Mouse (Mus musculus) left cerebral cortex, postnatal 36 days (tissue): ENCODE data around the gene Sf3b2. TPM values are rescaled to one million over a fixed set of nuclear protein-coding genes. Genes with fewer than 3 reads are reported as not detected.

ENCODE experiments used
- DNase-seq, 2 experiments: peaks; one replicate each; pipeline ENCODE4 v3.0.0; 2021 to 2022; ENCODE audit warnings: low spot score in 2 of 2, mixed read lengths in 1 of 2
- intact Hi-C: fragments of 180-260 bp; cut with DNase I; formaldehyde crosslinking; loops from one replicate; pipeline ENCODE4 v1.15.1; 2025
- total RNA-seq, 2 experiments: library from RNA; stranded (reverse); gene quantifications; 2 replicates each; pipeline ENCODE4 v1.2.3; 2021

The Sf3b2 gene
- 100 to 1,000 TPM; 201 to 202 TPM for total RNA-seq

DNA sequence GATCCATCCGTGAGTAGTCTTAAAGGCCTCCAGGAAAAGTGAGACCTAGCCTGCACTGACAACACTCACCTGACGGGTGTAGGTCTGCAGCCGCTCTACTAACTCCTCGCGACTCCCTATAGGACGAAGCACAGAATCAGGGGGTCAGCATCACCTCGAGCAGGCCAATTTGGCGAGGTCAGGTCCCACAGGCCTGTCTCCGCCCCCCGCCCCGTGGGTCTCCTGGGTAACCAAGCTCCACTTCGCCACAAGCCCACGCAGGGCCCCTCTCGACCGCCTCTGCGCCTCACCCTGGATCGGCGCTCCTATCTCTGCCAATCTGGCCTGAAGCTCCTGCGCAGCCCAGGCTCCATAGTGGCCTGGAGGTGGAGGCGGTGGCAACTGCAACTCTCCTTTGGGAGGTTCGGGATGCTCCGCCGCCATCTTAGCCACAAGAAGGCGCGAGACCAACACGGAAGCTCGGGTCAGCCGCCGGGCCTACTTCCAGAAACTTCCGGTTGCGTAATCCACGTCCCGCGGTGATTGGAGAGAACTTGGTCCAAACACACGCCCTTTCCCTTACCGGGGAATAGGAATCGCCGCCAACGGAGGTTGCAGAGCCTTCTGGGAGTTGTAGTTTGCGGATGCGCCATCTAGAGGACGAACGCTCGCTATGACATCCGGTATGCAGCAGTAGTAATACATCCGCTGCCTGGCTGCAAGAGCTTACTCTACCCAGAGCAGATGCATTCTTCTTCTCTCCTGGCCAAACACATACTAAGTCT lies at the start of gene Sf3b2:
Gene Sf3b2 (minus strand): TSS at position 484 of the 764 bp plus-strand sequence.
- peak; percentile 99 for DNase-seq
- intact Hi-C loops = loop anchor here (5.0 kb wide), 1 partner anchor 72 kb away; the partner anchor contains the start of genes Banf1 and Eif1ad

DNA sequence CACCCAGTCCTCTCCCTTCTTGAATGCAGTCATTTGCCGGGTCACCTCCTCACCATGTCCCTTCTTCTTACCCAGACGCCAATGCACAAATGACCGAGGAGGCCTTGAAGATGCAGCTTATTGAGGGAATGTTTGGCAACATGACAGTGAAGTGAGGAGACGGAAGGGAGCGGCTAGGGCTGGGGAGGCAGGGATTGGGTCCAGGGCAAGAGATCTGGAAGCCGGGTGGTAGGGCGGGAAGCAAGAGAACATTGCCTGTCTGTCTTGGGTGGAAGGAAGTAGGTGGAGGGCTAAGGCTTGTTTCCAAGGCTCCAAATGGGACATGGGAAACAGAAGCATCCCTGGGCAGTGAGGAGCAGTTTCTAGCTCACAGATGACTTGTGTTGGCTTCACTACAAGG lies 46.1 kb upstream of the Sf3b2 start:
- intact Hi-C loops = no loop called here

DNA sequence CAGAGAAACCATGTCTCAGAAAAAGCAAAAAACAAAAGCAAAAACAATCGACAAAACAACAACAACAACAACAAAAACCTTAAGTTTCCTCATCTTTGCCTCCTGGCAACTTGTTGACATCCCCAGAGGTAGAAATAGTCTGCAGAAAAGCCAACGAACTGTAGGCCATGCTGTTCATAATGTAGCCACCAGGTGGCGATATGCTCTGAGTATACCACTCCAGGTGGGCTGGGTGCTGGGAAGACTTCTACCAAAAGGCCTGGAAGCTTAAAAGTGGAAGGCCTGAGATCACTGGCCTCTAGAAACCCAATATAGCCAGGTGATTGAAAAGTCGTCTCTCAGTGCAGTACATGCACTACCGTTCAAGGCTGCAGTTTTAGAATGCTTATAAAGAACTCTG lies 42.7 kb upstream of the Sf3b2 start:
- DNase-seq = peak; percentile 54 to 74
- intact Hi-C loops = no loop called here

More for the DNA sequence above, 46.1 kb upstream of the Sf3b2 start:
- DNase-seq = no peak

DNA sequence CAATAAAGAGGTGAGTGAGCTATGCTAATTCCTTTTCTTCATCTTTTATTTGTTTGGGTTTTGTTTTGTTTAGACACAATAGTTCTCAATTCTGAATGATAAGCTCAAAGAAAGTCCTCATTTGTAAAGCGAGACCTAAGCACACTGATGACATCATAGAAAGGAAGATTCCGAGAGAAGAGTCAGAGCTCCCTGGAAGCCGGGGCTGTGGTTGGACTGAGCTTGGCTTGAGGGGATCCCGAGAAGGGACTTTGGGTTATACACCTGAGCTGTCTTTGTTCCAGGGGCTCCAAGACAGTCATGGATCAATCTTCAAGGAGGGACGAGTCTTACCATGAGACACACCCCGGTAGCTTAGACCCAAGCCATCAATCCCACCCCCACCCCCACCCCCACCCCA lies 40.2 kb upstream of the Sf3b2 start, which contains the start of gene Catsper1:
Gene Catsper1 (plus strand): TSS at position 301 of the 400 bp plus-strand sequence.
- intact Hi-C loops = no loop called here
- no peak for DNase-seq

DNA sequence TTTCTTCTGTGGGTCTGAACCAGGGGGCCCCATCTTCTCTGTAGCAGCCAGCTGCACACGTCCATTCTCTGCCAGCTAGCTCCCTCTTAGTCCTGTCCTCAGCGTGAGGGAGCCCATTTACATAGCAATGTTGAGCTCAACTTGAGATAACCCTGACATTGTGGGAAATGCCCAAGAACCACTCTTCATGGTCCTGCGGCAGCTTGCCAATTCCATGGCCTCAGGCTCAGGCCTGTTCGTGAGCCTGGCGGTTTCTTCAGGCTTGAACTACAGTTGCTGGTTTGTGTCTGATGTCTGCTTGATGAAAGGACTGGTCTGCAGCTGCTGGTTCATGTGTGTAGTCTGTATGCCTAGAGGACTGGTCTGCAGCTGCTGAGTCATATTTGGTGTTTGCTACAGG lies 39.5 kb upstream of the Sf3b2 start:
- DNase-seq = no peak
- intact Hi-C loops = no loop called here

DNA sequence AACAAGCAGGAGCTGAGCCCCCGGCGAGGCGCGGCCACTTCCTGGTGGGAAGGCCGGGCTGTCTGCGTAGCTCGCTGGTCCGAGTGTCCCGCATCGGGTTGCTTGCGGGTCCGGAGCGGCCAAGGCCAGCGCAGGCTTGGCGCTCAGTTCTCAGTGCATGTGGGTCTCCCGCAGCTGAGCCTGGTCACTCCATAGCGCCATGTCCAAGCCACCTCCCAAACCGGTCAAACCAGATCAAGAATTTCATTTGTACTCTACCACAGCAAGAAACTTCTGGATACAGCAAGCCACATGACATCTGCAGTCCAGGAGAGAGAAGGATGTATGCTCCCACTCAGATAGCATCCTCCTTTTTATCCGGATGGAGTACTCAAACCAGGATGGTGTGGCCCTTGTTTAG lies 32.7 kb upstream of the Sf3b2 start:
- intact Hi-C loops = no loop called here
- DNase-seq = no peak

DNA sequence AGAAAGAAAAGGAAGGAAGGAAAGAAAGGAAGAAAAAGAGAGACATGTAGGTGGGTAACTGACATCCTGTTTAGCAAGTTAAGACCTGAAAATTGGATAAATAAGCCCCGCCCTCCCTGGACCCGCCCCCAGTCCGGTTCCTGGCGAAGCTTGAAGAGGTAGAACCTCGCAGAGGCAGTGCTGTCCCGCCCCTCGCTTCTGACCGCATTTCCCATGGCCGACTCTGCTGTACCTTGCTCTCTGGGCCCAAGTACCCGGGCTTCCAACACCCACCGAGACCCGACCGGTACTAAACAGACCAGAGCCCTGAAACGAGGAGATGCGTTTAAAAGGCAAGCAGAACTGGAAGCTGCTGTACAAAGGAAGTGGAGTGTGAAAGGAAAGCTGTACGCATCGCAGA lies 28.5 kb upstream of the Sf3b2 start:
- DNase-seq = no peak

DNA sequence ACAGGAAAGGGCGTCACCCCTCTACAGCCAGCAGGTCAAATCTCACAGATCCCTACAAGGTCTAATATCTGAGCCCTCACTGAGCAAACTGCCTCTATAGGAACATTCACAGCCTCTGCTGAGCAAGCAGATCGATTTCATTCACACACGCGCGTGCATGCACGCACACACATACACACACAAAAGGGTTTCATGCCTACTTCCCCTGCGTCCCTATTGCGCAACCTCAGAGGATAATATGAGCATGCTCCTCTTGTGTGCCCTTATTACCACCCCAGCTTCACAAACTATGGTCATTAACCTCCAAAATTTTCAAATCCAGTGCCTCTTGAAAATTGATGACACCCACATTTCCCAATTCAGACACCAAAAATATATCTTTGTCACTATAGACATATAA lies 17.9 kb upstream of the Sf3b2 start:
- intact Hi-C loops = no loop called here
- no peak for DNase-seq

More for the DNA sequence above, 28.5 kb upstream of the Sf3b2 start:
- intact Hi-C loops = no loop called here

DNA sequence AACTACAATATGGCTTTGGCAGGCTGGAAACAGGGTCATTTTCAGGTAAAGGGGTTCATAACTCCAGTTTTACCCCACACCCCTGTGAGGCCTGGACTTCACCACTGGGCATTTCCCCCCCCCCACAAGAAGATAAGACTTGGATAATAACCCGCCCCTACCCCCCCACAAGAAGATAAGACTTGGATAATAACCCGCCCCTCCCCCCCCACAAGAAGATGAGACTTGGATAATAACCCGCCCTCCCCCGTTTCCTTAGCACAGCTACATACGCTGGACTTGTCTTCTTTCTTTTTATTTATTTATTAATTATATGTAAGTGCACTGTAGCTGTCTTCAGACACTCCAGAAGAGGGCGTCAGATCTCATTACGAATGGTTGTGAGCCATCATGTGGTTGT lies 13.8 kb upstream of the Sf3b2 start:
- DNase-seq = no peak
- intact Hi-C loops = no loop called here

DNA sequence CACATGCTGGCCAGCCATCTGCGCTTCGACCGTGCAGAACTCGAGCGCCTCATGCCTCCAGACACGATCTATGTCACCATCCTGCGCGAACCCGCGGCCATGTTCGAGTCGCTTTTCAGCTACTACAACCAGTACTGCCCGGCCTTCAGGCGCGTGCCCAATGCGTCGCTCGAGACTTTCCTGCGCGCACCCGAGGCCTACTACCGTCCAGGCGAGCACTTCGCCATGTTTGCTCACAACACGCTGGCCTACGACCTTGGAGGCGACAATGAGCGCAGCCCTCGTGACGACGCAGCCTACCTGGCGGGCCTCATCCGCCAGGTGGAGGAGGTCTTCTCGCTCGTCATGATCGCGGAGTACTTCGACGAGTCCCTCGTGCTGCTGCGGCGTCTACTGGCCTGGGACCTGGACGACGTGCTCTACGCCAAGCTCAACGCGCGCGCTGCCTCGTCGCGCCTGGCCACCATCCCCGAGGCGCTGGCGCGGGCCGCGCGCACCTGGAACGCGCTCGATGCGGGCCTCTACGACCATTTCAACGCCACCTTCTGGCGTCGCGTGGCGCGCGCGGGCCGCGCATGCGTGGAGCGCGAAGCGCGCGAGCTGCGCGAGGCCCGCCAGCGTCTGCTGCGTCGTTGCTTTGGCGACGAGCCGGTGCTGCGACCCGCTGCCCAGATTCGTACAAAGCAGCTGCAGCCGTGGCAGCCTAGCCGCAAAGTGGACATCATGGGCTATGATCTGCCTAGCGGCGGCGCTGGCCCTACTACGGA lies 11.9 kb upstream of the Sf3b2 start:
- peak in 1 of 2 experiments; percentile 13 for DNase-seq
- intact Hi-C loops = no loop called here

DNA sequence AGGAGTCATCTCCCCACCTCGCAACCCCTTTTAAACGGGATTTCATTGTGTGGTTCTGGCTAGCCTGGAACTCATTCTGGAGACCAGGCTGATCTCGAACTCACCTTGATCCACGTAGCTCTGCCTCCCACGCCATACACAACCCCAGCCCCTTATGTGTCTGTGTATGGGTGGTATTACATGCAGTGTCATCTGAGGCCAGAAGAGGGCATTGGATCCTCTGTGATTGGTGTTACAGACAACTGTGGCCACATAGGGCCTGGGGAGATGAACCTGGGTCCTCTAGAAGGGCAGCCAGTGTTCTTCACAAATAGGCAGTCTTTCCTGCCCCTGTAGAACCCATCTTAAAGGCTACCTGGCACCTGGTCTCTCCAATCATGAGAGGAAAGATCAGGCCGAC lies 11.0 kb upstream of the Sf3b2 start:
- no peak for DNase-seq
- intact Hi-C loops = no loop called here

DNA sequence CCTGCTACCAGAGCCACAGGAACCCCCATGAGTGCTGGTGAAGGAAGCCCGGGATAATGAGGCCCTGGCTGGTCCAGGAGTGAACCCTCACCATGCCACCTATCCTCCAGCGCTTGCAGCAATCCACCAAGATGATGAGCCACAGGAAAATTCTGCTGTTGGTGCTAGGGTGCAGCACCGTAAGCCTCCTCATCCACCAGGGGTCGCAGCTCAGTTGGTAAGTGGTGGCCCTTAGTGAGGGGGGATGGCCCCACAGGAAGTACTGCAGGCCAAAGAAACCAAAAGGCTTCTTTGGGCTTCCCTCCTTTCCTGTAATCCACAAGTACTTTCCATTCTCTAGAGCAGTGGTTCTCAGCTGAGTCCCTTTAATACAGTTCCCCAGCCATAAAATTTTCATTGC lies 7.2 kb upstream of the Sf3b2 start:
- intact Hi-C loops = no loop called here
- no peak for DNase-seq

DNA sequence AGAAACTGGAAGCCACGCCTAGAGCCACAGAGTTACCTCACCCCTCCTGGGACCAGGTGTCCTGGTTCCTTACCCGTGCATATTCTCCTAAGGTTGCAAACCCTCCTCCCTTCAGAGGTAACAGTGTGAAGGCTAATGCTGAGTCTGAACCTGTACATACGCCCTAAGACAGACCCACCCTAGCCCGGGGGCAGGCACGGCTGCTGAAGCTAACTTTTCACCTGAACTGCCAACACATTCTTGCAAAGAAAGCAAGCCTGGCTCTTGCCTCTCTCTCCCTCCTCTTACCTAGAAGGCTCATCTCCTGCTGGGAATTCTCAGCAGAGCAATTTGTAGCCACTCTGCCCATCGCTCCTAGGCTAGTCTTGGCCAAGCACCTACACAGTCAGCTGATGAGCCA lies 5.3 kb upstream of the Sf3b2 start:
- intact Hi-C loops = no loop called here
- no peak for DNase-seq

DNA sequence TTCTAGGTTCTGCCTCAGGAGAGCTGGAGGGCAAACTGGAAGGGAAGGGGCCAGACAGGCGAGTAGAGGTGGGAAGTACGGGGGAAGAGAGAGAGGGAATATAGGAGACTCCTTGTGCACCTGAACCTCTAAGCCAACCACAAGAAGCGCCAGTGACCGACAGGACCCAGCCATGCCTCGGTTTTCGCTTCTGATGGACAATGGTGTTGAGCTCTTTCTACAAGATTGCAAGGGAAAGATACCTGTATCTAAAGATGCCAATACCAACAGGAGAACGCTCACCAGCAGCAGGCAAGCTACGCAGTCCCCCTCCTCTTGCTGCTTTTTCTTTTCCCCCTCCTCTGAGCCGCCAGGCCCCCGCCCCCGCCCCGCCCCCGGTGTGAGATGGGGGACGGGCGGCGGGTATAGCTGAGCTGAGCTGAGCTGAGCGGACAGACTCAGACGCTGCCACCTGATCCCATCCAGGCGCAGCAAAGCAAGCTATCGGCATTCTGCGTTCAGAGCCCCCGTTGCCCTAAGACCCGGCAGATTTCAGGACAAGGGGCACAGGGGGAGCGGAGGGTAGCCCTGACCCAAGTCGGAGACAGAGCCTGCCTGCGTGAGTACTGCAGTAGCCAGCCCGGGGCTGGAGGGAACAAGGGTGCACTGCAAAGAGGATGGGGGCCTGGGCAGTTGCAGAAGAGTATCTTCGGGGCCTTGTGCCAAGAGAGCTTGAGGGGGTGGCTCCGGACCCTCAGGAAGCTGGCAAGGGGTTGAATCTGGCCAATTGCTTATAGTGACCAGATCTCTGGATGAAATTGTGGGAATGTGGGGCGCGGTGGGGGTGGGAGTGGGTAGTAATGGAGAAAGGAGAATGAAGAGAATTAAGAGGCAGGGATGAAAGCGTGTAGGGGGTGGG lies 2.9 kb upstream of the Sf3b2 start, which contains the start of gene Gal3st3:
Gene Gal3st3 (plus strand): TSS at position 429 of the 898 bp plus-strand sequence.
- intact Hi-C loops = loop anchor here (2.0 to 5.0 kb wide), 2 partner anchors 19 to 69 kb away; partner anchors contain the start of genes Banf1 and Eif1ad
- DNase-seq = peak; percentile 66 to 77

DNA sequence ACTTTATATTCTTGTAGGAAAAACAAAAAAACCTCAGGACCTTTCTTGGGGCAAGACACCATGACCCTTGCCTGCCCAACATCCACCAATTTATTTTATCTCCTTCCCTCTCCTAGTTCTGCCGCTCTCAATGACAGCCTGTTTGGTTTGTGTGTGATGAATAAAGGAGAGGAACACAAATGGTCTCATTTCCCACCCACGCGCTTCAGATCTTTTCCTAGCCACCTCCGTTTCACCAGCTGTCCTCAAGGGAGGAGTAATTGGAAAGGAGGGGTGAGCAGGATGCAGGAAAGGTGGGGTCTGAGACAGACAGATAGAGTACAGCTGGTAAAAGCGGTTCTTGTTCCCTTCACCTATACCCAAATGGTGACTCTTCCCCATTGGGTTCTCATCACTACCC lies 1.4 kb upstream of the Sf3b2 start:
- intact Hi-C loops = loop anchor here (2.0 to 5.0 kb wide), 2 partner anchors 18 to 71 kb away; partner anchors contain the start of genes Banf1 and Eif1ad

DNA sequence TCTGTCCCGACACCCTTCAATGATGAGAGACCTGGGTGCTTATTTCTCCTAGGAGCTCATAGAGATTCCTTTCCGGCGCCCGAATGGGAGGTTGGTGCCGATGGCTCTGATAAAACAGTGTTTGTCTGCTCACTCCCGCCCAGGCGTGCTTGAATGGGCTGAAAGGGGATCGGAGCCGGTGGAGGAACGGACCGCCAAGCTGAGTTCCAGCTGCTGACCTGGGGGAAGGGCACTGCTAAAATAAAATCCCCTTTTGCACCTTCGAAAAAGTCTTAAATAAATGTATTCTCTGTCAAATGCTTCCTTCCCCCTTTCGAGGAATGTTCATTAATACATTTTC lies 451 bp upstream of the Sf3b2 start:
- DNase-seq = no peak
- intact Hi-C loops = loop anchor here (2.0 to 5.0 kb wide), 2 partner anchors 17 to 72 kb away; partner anchors contain the start of genes Banf1 and Eif1ad

More for the DNA sequence above, 1.4 kb upstream of the Sf3b2 start:
- peak; percentile 67 to 71 for DNase-seq

DNA sequence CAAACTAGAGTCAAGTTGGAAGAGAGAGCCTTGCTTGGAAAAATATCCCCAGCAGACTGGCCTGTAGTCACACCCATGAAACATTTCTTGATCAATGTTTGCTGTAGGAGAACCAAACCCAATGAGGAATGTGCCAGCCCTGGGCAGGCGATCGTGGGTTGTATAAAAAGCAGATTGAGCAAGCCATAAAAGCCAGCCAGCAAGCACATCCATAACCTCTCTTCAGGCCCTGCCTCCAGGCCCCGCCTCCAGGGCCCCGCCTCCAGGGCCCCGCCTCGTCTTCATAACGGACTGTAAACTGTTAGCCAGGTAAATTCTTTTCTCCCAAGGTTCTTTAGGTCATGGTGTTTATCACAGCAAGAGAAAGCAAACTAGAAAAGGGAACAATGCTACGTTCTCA lies 16.9 kb downstream of the Sf3b2 start:
- intact Hi-C loops = loop anchor here (2.0 kb wide), 1 partner anchor 18 kb away; no protein-coding TSS in a partner anchor
- no peak for DNase-seq

DNA sequence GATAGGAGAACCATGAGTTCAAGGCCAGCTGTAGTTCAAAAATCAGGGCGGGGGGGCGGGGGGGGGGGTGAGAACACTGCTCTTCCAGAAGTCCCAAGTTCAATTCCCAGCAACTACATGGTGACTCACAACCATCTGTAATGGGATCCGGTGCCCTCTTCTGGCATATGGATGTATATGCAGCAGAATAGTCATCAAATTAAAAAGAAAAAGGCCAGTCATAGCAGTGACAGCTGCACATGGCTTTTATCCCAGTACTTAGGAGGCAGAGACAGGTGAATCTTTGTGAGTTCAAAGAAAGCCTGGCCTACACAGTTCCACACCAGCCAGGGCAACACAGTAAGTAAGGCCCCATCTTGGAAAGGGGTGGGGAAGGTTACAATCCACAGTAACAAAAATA lies 18.1 kb downstream of the Sf3b2 start:
- intact Hi-C loops = no loop called here
- no peak for DNase-seq

DNA sequence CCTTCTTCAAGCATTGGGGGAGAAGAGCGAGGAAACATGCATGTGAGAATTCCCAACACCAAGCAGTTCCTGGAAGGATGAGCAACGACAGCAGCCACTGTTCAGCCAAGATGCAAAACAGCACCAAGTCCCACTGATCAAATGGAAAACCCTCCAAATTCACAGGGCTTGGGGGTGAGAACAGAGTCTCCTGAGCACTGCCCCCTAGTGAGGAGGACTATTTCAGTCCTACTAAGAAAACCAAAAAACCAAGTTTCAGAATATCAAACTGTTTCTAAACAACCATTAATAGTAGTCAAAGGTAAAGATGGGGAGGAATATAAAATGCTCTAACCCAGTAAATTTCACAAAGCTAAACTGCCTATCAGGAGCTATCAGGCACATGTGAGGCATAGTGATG lies 18.7 kb downstream of the Sf3b2 start:
- no peak for DNase-seq
- intact Hi-C loops = no loop called here

DNA sequence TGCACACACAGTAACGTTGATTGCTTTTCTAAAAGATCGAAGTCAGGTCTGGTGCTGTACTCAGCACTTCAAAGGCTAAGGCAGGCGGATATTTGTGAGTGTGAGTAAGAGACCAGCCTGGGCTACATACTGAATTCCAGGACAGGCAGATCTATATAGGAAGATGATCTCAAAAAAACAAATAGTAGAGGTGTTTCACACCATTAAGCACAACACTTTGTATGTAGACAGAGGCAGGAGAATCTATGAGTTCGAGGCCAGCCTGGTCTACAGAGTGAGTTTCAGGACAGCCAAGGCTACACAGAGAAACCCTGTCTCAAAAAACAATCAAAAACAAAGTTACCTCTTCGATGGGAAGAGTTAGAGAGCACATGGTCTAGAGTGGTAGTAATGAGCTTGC lies 19.5 kb downstream of the Sf3b2 start:
- intact Hi-C loops = no loop called here
- no peak for DNase-seq
